In genomic region chr15:8717021-8717571, GRCm38 (mm10) we compare ENCODE assay signal across 12 mouse cellular contexts. TPM values are rescaled to one million over a fixed set of nuclear protein-coding genes. Genes with fewer than 3 reads are reported as not detected.
DNase-seq lines count a peak whose midpoint lies in the region; ATAC-seq and TF ChIP-seq lines count a peak whose summit lies in the region.
"Had no signal": no experiment of that assay in that cellular context is flagged by ENCODE, and none has a peak within 500 bp of the region (broad histone marks: within the 10 kb centered on the region; RNA-seq: fewer than 3 reads in every experiment).

No protein-coding gene starts in this region.

- no peak overlapping the region for H3K4me3 ChIP-seq in heart, embryonic 12.5 days
- H3K4me3 ChIP-seq in hindbrain, postnatal 0 days (ENCODE audit: low read length): no peak overlapping the region

- no peaks in the 10 kb centered on the region for H3K27me3 ChIP-seq in heart, embryonic 12.5 days (replicated peaks)
- H3K27me3 ChIP-seq in hindbrain, postnatal 0 days (ENCODE audit: insufficient read depth, low read length): no peaks in the 10 kb centered on the region

- H3K36me3 ChIP-seq in heart, embryonic 12.5 days: no peaks in the 10 kb centered on the region
- no peaks in the 10 kb centered on the region for H3K36me3 ChIP-seq in hindbrain, postnatal 0 days (ENCODE audit: insufficient read depth, low read length)

- no peaks in the 10 kb centered on the region for H3K9me3 ChIP-seq in heart, embryonic 12.5 days (replicated peaks)
- H3K9me3 ChIP-seq in hindbrain, postnatal 0 days (ENCODE audit: low read length): no peaks in the 10 kb centered on the region

- DNase-seq in heart, postnatal 36 days: no peak
- DNase-seq in retina, postnatal 1 day: peak; percentile 85
- no peak for DNase-seq in retina, embryonic 14.5 days (ENCODE audit: low spot score)
- DNase-seq in hindbrain, postnatal 0 days (ENCODE audit: low spot score): peak; percentile 64
- no peak for DNase-seq in B cell, adult 2 months
- DNase-seq in ovary, adult 18-20 months (ENCODE audit: low spot score): no peak
- no peak for DNase-seq in cerebellum, adult 9-10 months
- DNase-seq: cerebellum, adult 2 months; gastrocnemius, postnatal 14 days; kidney, adult 18-20 months had no signal

- ATAC-seq in heart, embryonic 12.5 days (ENCODE audit: insufficient number of reproducible peaks, low FRiP score): no peak
- ATAC-seq in hindbrain, postnatal 0 days: peak; percentile 76
- ATAC-seq: activated CD4-positive, CD25-positive, alpha-beta regulatory T cell, adult 4 months had no signal

- WGBS in heart, embryonic 12.5 days: 55% methylated on average over 6 of the region's 6 CpGs
- WGBS in hindbrain, postnatal 0 days: 15% methylated on average over 6 of the region's 6 CpGs

- H3K27ac ChIP-seq in heart, embryonic 12.5 days (ENCODE audit: poor library complexity, severe bottlenecking): no peak overlapping the region
- peak overlapping the region; percentile 60; the same call in 1 of the 2 replicates for H3K27ac ChIP-seq in hindbrain, postnatal 0 days

- TF ChIP-seq CTCF in hindbrain, postnatal 0 days (IDR thresholded peaks at IDR 0.05; ENCODE audit: low read depth): no peak

- no peaks in the 10 kb centered on the region for H3K4me1 ChIP-seq in heart, embryonic 12.5 days (replicated peaks)
- H3K4me1 ChIP-seq in hindbrain, postnatal 0 days (ENCODE audit: insufficient read depth, low read length): no peaks in the 10 kb centered on the region; the same call in 1 of the 2 replicates

- no peak overlapping the region for H3K9ac ChIP-seq in heart, embryonic 12.5 days
- H3K9ac ChIP-seq in hindbrain, postnatal 0 days (replicated peaks; ENCODE audit: low read length): no peak overlapping the region

- peak overlapping the region; percentile 50 for H3K4me2 ChIP-seq in heart, embryonic 12.5 days
- H3K4me2 ChIP-seq in hindbrain, postnatal 0 days (ENCODE audit: low read depth, low read length): peak overlapping the region; percentile 47

- intact Hi-C loops in heart, postnatal 36 days (cut with DNase I): no loop called here

RNA-seq across cellular contexts. Expression of gene Slc1a3, which starts 6.5 kb away (rescaled TPM):
- polyA plus RNA-seq in heart, embryonic 12.5 days (2016; fragmentation: Nextera tagmentation; extraction: Ambion mirVana): 19.7 and 19.9 TPM in 2 replicates
- 1 to 10 TPM; 1.5 to 2.9 TPM for total RNA-seq in heart, postnatal 36 days (2021)
- total RNA-seq in hindbrain, postnatal 0 days (2014; rRNA removed): 320 and 325 TPM in 2 replicates
- 288 and 331 TPM in 2 replicates for polyA plus RNA-seq in hindbrain, postnatal 0 days (2015; fragmentation: Nextera tagmentation; extraction: Ambion mirVana)

Comparison
In these comparisons a context has a peak if more than half of its experiments do, and no peak if none do; other contexts are left out.
1. DNase-seq: peak in retina, postnatal 1 day (single experiment) and hindbrain, postnatal 0 days (single experiment); none in heart, postnatal 36 days (0 of 2), retina, embryonic 14.5 days (single experiment), B cell, adult 2 months (0 of 2), ovary, adult 18-20 months (single experiment) and cerebellum, adult 9-10 months (single experiment).
2. RNA of gene Slc1a3, which starts 6.5 kb away (total RNA-seq): 320 to 325 TPM in hindbrain, postnatal 0 days; 1.5 to 2.9 TPM in heart, postnatal 36 days; every median in the first group is over 10 times any median in the second.